Mouse (Mus musculus) ovary, postnatal 36 days (tissue): ENCODE measurements around the gene Senp5.

Experiments
- DNase-seq: peaks from one replicate; pipeline ENCODE4 v3.0.0; 2022; ENCODE audit warnings: low spot score, mixed read lengths

The Senp5 gene

GRCm38 (mm10) chr16:31938856-31939255 lies 64.2 kb downstream of the Senp5 start:
- no peak for DNase-seq

- no peak for DNase-seq
Observed at GRCm38 (mm10) chr16:31936568-31936967, 66.5 kb downstream of the Senp5 start.

GRCm38 (mm10) chr16:31935091-31935979 lies 67.8 kb downstream of the Senp5 start:
- no peak for DNase-seq

GRCm38 (mm10) chr16:31934550-31935010 lies 68.5 kb downstream of the Senp5 start:
- DNase-seq, result no peak

- peak; percentile 53 for DNase-seq
Observed at GRCm38 (mm10) chr16:31933751-31934549, 69.1 kb downstream of the Senp5 start, which contains the start of gene Pigz. Gene Pigz (plus strand): TSS chr16:31933851.

GRCm38 (mm10) chr16:31932840-31933697 lies 70.0 kb downstream of the Senp5 start:
- DNase-seq, result peak; percentile 83

GRCm38 (mm10) chr16:31932255-31932654 lies 70.8 kb downstream of the Senp5 start:
- no peak for DNase-seq

GRCm38 (mm10) chr16:31931330-31931729 lies 71.8 kb downstream of the Senp5 start:
- no peak for DNase-seq

GRCm38 (mm10) chr16:31927412-31927811 lies 75.7 kb downstream of the Senp5 start:
- DNase-seq, result no peak

GRCm38 (mm10) chr16:31926547-31927182 lies 76.4 kb downstream of the Senp5 start:
- DNase-seq, result no peak

- no peak for DNase-seq
Observed at GRCm38 (mm10) chr16:31926091-31926490, 77.0 kb downstream of the Senp5 start.

GRCm38 (mm10) chr16:31924368-31924767 lies 78.7 kb downstream of the Senp5 start:
- no peak for DNase-seq

GRCm38 (mm10) chr16:31918248-31918724 lies 84.8 kb downstream of the Senp5 start:
- DNase-seq, result peak; percentile 66

GRCm38 (mm10) chr16:31917776-31918175 lies 85.3 kb downstream of the Senp5 start:
- DNase-seq, result no peak

GRCm38 (mm10) chr16:31910281-31910847 lies 92.7 kb downstream of the Senp5 start:
- no peak for DNase-seq
